Mouse (Mus musculus) myocyte (in vitro differentiated cells): ENCODE measurements around the gene Nisch. TPM values are rescaled to one million over a fixed set of nuclear protein-coding genes. Genes with fewer than 3 reads are reported as not detected.

Source experiments
- H3K27me3 ChIP-seq: one replicate; pipeline ENCODE4 v1.6.1; 2011; ENCODE audit not compliant: control insufficient read depth, insufficient read depth, insufficient read length
- H3K36me3 ChIP-seq: one replicate; pipeline ENCODE4 v1.6.1; 2011; ENCODE audit not compliant: control insufficient read depth, insufficient read depth
- H3K4me2 ChIP-seq: one replicate; pipeline ENCODE4 v1.6.1; 2011; ENCODE audit warnings: low read depth, control low read depth
- H3K4me3 ChIP-seq: one replicate; pipeline ENCODE4 v1.5.1; 2011; ENCODE audit warnings: mild to moderate bottlenecking, control low read depth, moderate library complexity
- H3K79me2 ChIP-seq: one replicate; pipeline ENCODE4 v1.6.1; 2011; ENCODE audit not compliant: control insufficient read depth, insufficient read depth
- H3ac ChIP-seq: one replicate; pipeline ENCODE4 v1.6.1; 2011; ENCODE audit not compliant: control insufficient read depth, insufficient read length
- CEBPB ChIP-seq: IDR thresholded peaks from 2 replicates; pipeline ENCODE4 v1.6.1; 2011; ENCODE audit warnings: mild to moderate bottlenecking, moderate library complexity; ENCODE audit not compliant: poor library complexity, insufficient read depth, severe bottlenecking
- E2F4 ChIP-seq: IDR thresholded peaks from one replicate; pipeline ENCODE4 v1.6.1; 2011; ENCODE audit warnings: mild to moderate bottlenecking, control low read depth, moderate library complexity; ENCODE audit not compliant: insufficient read depth
- MAX ChIP-seq: IDR thresholded peaks from one replicate; pipeline ENCODE4 v1.6.1; 2011; ENCODE audit warnings: low read depth, mild to moderate bottlenecking, control low read depth
- MYOD1 ChIP-seq, 3 experiments: IDR thresholded peaks; one replicate each; pipeline ENCODE4 v1.6.1; 2011; ENCODE audit warnings: control low read depth in 2 of 3, low read depth in 2 of 3, mild to moderate bottlenecking in 2 of 3, moderate library complexity in 1 of 3; ENCODE audit not compliant: insufficient read length in 2 of 3, control insufficient read depth in 1 of 3
- MYOG ChIP-seq, 3 experiments: IDR thresholded peaks; one replicate each; pipeline ENCODE4 v1.6.1; 2011; ENCODE audit warnings: control low read depth in 2 of 3, low read depth in 2 of 3, mild to moderate bottlenecking in 2 of 3; ENCODE audit not compliant: insufficient read length in 2 of 3, control insufficient read depth in 1 of 3, insufficient read depth in 1 of 3
- POLR2A ChIP-seq: IDR thresholded peaks from one replicate; pipeline ENCODE4 v1.6.1; 2011; ENCODE audit warnings: low read depth, mild to moderate bottlenecking, control low read depth, moderate library complexity; ENCODE audit not compliant: insufficient read length
- POLR2AphosphoS2 ChIP-seq: IDR thresholded peaks from one replicate; pipeline ENCODE4 v1.6.1; 2011; ENCODE audit warnings: low read depth, control low read depth; ENCODE audit not compliant: insufficient read length
- REST ChIP-seq: IDR thresholded peaks from one replicate; pipeline ENCODE4 v1.6.1; 2011; ENCODE audit warnings: mild to moderate bottlenecking, control low read depth, moderate library complexity; ENCODE audit not compliant: insufficient read depth, insufficient read length
- SRF ChIP-seq: IDR thresholded peaks from one replicate; pipeline ENCODE4 v1.6.1; 2011; ENCODE audit warnings: low read depth; ENCODE audit not compliant: control insufficient read depth, insufficient read length
- TCF12 ChIP-seq: IDR thresholded peaks from one replicate; pipeline ENCODE4 v1.6.1; 2011; ENCODE audit warnings: mild to moderate bottlenecking, control low read depth; ENCODE audit not compliant: poor library complexity, insufficient read depth, severe bottlenecking
- TCF3 ChIP-seq: IDR thresholded peaks from one replicate; pipeline ENCODE4 v1.6.1; 2011; ENCODE audit warnings: low read depth, control low read depth; ENCODE audit not compliant: insufficient read length
- USF1 ChIP-seq: IDR thresholded peaks from one replicate; pipeline ENCODE4 v1.6.1; 2011; ENCODE audit warnings: low read depth, mild to moderate bottlenecking, control low read depth, moderate library complexity
- polyA plus RNA-seq: library from polyadenylated mRNA; unstranded; fragments of >200 nt; fragmentation: generic; extraction: Trizol; gene quantifications from one replicate; pipeline ENCODE4 v1.2.1, GENCODE M21; 2012; ENCODE audit warnings: missing spikeins

Gene Nisch
- polyA plus RNA-seq, 1 experiment = 266 TPM

GRCm38 (mm10) chr14:31213868-31214267 is 2.9 kb downstream of the Nisch start:
- TF ChIP-seq POLR2A (peak; percentile 39), REST (no peak), MYOD1 (IDR thresholded peaks at IDR 0.05; ENCODE audit: control insufficient read depth in 1 of 3, insufficient read length in 2 of 3, low read depth in 2 of 3) (no peak), POLR2AphosphoS2 (peak; percentile 79), TCF12 (no peak)
- H3K27me3 ChIP-seq = no peaks in the 10 kb centered on the region
- no peak overlapping the region for H3K4me2 ChIP-seq
- peaks cover 19% of the 10 kb centered on the region for H3K36me3 ChIP-seq
- no peak overlapping the region for H3ac ChIP-seq
- H3K4me3 ChIP-seq = no peak overlapping the region
- H3K79me2 ChIP-seq = peaks cover 6% of the 10 kb centered on the region

GRCm38 (mm10) chr14:31212499-31212898 is 4.2 kb downstream of the Nisch start:
- H3K4me2 ChIP-seq = peak overlapping the region; percentile 65
- H3K4me3 ChIP-seq = peak overlapping the region; percentile 100
- no peaks in the 10 kb centered on the region for H3K27me3 ChIP-seq

GRCm38 (mm10) chr14:31211854-31212253 is 4.9 kb downstream of the Nisch start:
- H3K4me2 ChIP-seq = peak overlapping the region; percentile 65
- H3ac ChIP-seq = no peak overlapping the region
- peaks cover 19% of the 10 kb centered on the region for H3K36me3 ChIP-seq
- no peaks in the 10 kb centered on the region for H3K27me3 ChIP-seq
- H3K4me3 ChIP-seq = peak overlapping the region; percentile 100
- TF ChIP-seq POLR2AphosphoS2 = peak; percentile 59
- no peak for TF ChIP-seq USF1
- no peak for TF ChIP-seq MYOD1 (IDR thresholded peaks at IDR 0.05; ENCODE audit: control insufficient read depth in 1 of 3, insufficient read length in 2 of 3, low read depth in 2 of 3)
- peak; percentile 43 for TF ChIP-seq POLR2A
- TF ChIP-seq MAX = no peak
- TF ChIP-seq MYOG (IDR thresholded peaks at IDR 0.05; ENCODE audit: control insufficient read depth in 1 of 3, insufficient read depth in 1 of 3, insufficient read length in 2 of 3, low read depth in 2 of 3) = no peak
- TF ChIP-seq TCF3 = no peak
- TF ChIP-seq REST = no peak
- peaks cover 11% of the 10 kb centered on the region for H3K79me2 ChIP-seq

More at GRCm38 (mm10) chr14:31212499-31212898, 4.2 kb downstream of the Nisch start:
- Histone ChIP-seq H3K79me2 (peaks cover 6% of the 10 kb centered on the region), H3K36me3 (peaks cover 19% of the 10 kb centered on the region), H3ac (no peak overlapping the region)
- peak; percentile 96 to 100 (median 99) for TF ChIP-seq MYOG (IDR thresholded peaks at IDR 0.05; ENCODE audit: control insufficient read depth in 1 of 3, insufficient read depth in 1 of 3, insufficient read length in 2 of 3, low read depth in 2 of 3)
- peak; percentile 75 for TF ChIP-seq POLR2AphosphoS2
- peak; percentile 95 for TF ChIP-seq TCF3
- peak; percentile 53 for TF ChIP-seq POLR2A
- peak; percentile 86 to 99 (median 97) for TF ChIP-seq MYOD1 (IDR thresholded peaks at IDR 0.05; ENCODE audit: control insufficient read depth in 1 of 3, insufficient read length in 2 of 3, low read depth in 2 of 3)
- no peak for TF ChIP-seq REST
- TF ChIP-seq MAX = no peak
- peak; percentile 97 for TF ChIP-seq TCF12

GRCm38 (mm10) chr14:31209133-31209557 is 7.6 kb downstream of the Nisch start:
- H3K4me2 ChIP-seq = peak overlapping the region; percentile 73

GRCm38 (mm10) chr14:31208084-31208483 is 8.7 kb downstream of the Nisch start, which contains the start of gene Tnnc1:
Gene Tnnc1, plus strand, starts transcription at chr14:31208312.
- peak within 1 kb of the TSS; percentile 4 for H3ac ChIP-seq
- peak; percentile 95 for TF ChIP-seq POLR2AphosphoS2
- TF ChIP-seq MYOG (IDR thresholded peaks at IDR 0.05; ENCODE audit: control insufficient read depth in 1 of 3, insufficient read depth in 1 of 3, insufficient read length in 2 of 3, low read depth in 2 of 3) = peak in 1 of 3 experiments; percentile 68
- TF ChIP-seq POLR2A = peak; percentile 91
- TF ChIP-seq REST = no peak
- TF ChIP-seq TCF3 = no peak
- peaks cover 48% of the 10 kb centered on the region for H3K79me2 ChIP-seq
- no peaks in the 10 kb centered on the region for H3K27me3 ChIP-seq
- H3K36me3 ChIP-seq = peaks cover 32% of the 10 kb centered on the region
- peak within 1 kb of the TSS; percentile 100 for H3K4me2 ChIP-seq
- H3K4me3 ChIP-seq = peak within 1 kb of the TSS; percentile 100

More at GRCm38 (mm10) chr14:31209133-31209557, 7.6 kb downstream of the Nisch start:
- TF ChIP-seq CEBPB (0 out of 2 replicates have a peak, but pooled peaks have one; percentile 31), USF1 (no peak), REST (no peak), SRF (peak; percentile 89), MYOD1 (IDR thresholded peaks at IDR 0.05; ENCODE audit: control insufficient read depth in 1 of 3, insufficient read length in 2 of 3, low read depth in 2 of 3) (peak; percentile 58 to 88 (median 71)), POLR2AphosphoS2 (no peak), E2F4 (no peak), MYOG (IDR thresholded peaks at IDR 0.05; ENCODE audit: control insufficient read depth in 1 of 3, insufficient read depth in 1 of 3, insufficient read length in 2 of 3, low read depth in 2 of 3) (peak; percentile 28 to 85 (median 76)), MAX (no peak), TCF3 (peak; percentile 53), POLR2A (no peak), TCF12 (peak; percentile 50)
- H3K4me3 ChIP-seq = peak overlapping the region; percentile 100
- no peaks in the 10 kb centered on the region for H3K27me3 ChIP-seq
- H3ac ChIP-seq = peak overlapping the region; percentile 2
- H3K36me3 ChIP-seq = peaks cover 23% of the 10 kb centered on the region
- H3K79me2 ChIP-seq = peaks cover 37% of the 10 kb centered on the region
